9 mouse cellular contexts compared by ENCODE assay signal in the genomic region with DNA sequence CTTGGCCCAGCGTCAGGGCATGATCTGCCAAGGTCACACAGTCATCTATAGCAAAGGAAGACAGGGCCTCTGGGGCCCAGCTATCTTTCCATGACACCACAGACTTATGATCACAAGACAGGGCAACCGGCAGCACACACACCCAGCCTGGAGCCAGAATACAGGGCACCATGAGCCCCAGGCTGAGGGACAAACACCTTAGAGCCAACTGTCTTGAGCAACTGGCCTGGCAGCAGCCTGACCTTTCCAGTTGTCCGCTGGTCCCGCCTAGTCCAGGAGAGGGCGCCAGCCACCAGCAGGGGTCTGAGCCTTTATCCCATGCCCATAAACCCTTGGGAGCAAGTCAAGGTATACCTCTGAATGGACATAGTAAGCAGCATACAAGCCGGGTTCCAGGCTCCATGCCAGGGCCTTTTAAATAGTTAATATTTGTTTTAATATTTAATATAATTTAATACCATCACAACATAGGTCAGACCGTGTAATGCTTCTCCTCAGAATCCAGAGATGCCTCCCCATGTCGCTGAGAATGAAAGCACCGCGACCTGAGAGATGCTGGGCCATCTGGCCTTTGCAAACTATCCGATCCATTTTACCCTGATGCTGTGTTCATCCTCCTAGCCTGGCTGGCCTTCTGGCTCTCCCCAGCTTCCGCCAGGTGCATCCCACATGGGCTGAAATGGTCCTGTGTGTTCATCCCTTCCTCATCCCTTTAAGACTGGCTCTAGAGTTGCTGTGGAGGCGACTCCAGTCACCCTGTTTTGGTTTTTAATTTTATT. TPM values are rescaled to one million over a fixed set of nuclear protein-coding genes. Genes with fewer than 3 reads are reported as not detected.
DNase-seq lines count a peak whose midpoint lies in the region; ATAC-seq lines count a peak whose summit lies in the region.
"Had no signal": no experiment of that assay in that cellular context is flagged by ENCODE, and none has a peak within 500 bp of the region (broad histone marks: within the 10 kb centered on the region; RNA-seq: fewer than 3 reads in every experiment).

No protein-coding gene starts in this region.

- intact Hi-C loops in gastrocnemius, postnatal 14 days (cut with DNase I; ENCODE audit: low total_unique reads), result no loop called here

- peaks cover 23% of the 10 kb centered on the region; the same call in 1 of the 2 replicates for H3K27me3 ChIP-seq in kidney, embryonic 16.5 days (ENCODE audit: insufficient read depth, low read length)
- H3K27me3 ChIP-seq in limb, embryonic 10.5 days (ENCODE audit: low read depth, poor library complexity, severe bottlenecking), result peaks cover 46% of the 10 kb centered on the region

- no peak overlapping the region for H3K4me3 ChIP-seq in kidney, embryonic 16.5 days (ENCODE audit: low read length)
- no peak overlapping the region for H3K4me3 ChIP-seq in limb, embryonic 10.5 days
- H3K4me3 ChIP-seq: limb, embryonic 13.5 days had no signal

- H3K36me3 ChIP-seq in kidney, embryonic 16.5 days (ENCODE audit: insufficient read depth, low read length), result no peaks in the 10 kb centered on the region
- H3K36me3 ChIP-seq in limb, embryonic 10.5 days, result no peaks in the 10 kb centered on the region
- H3K36me3 ChIP-seq: limb, embryonic 13.5 days had no signal

- no peak overlapping the region for H3K4me2 ChIP-seq in kidney, embryonic 16.5 days (replicated peaks; ENCODE audit: low read depth, low read length)
- H3K4me2 ChIP-seq: limb, embryonic 13.5 days had no signal

- peak; percentile 24 to 31 for DNase-seq in kidney, adult 8-10 months
- peak; percentile 67 for DNase-seq in ES-CJ7 (ENCODE audit: low read depth, low spot score)
- DNase-seq in gastrocnemius, postnatal 14 days, result peak; percentile 86
- DNase-seq in limb, embryonic 10.5 days (ENCODE audit: low spot score), result peak; percentile 74
- DNase-seq in testis, postnatal 10 days (ENCODE audit: low spot score), result peak; percentile 83
- DNase-seq in layer of hippocampus, postnatal 25 days (ENCODE audit: extremely low spot score in 1 of 2, low spot score in 1 of 2), result no peak

- H3K9ac ChIP-seq in kidney, embryonic 16.5 days (replicated peaks; ENCODE audit: low read length), result no peak overlapping the region
- H3K9ac ChIP-seq: limb, embryonic 13.5 days had no signal

- 59% methylated on average over 13 of the region's 13 CpGs for WGBS in kidney, embryonic 16.5 days
- 58% methylated on average over 13 of the region's 13 CpGs for WGBS in limb, embryonic 10.5 days

- H3K9me3 ChIP-seq in kidney, embryonic 16.5 days (ENCODE audit: low read length), result no peaks in the 10 kb centered on the region
- H3K9me3 ChIP-seq in limb, embryonic 10.5 days (replicated peaks), result no peaks in the 10 kb centered on the region
- H3K9me3 ChIP-seq: limb, embryonic 13.5 days had no signal

- no peak for ATAC-seq in kidney, embryonic 16.5 days (ENCODE audit: low FRiP score, low TSS enrichment)
- peak; percentile 31; the same call in 1 of the 2 replicates for ATAC-seq in cerebellum, adult (ENCODE audit: insufficient number of reproducible peaks, low FRiP score, low TSS enrichment)

- no peak overlapping the region for H3K27ac ChIP-seq in kidney, embryonic 16.5 days (ENCODE audit: low read length)
- no peak overlapping the region for H3K27ac ChIP-seq in limb, embryonic 10.5 days
- H3K27ac ChIP-seq: limb, embryonic 13.5 days had no signal

- H3K4me1 ChIP-seq in kidney, embryonic 16.5 days (ENCODE audit: insufficient read depth, low read length), result peaks cover 29% of the 10 kb centered on the region
- H3K4me1 ChIP-seq in limb, embryonic 10.5 days, result peaks cover 46% of the 10 kb centered on the region

RNA-seq across cellular contexts. Expression of a gene that starts 3.6 kb away (rescaled TPM):
- polyA plus RNA-seq in kidney, embryonic 16.5 days (2015; fragmentation: Nextera tagmentation; extraction: Ambion mirVana), result 61.4 and 61.5 TPM in 2 replicates
- 100 to 1,000 TPM; 167 to 173 TPM for total RNA-seq in gastrocnemius, postnatal 14 days (2021)
- 45.7 and 49.6 TPM in 2 replicates for polyA plus RNA-seq in limb, embryonic 10.5 days (2016; fragmentation: Nextera tagmentation; extraction: Ambion mirVana)
- total RNA-seq in layer of hippocampus, postnatal 25 days (2021), result 100 to 1,000 TPM; 154 to 196 TPM

RNA-seq across cellular contexts. Expression of a gene that starts 11.4 kb away (rescaled TPM):
- 41.6 and 53.6 TPM in 2 replicates for polyA plus RNA-seq in kidney, embryonic 16.5 days (2015; fragmentation: Nextera tagmentation; extraction: Ambion mirVana)
- 1,000 to 10,000 TPM; 1,553 to 1,562 TPM for total RNA-seq in gastrocnemius, postnatal 14 days (2021)
- polyA plus RNA-seq in limb, embryonic 10.5 days (2016; fragmentation: Nextera tagmentation; extraction: Ambion mirVana), result 6.2 and 7.8 TPM in 2 replicates
- total RNA-seq in layer of hippocampus, postnatal 25 days (2021), result 1 to 10 TPM in 1 of 2 experiments, under 1 TPM in 1; 0.94 to 1.2 TPM

RNA-seq across cellular contexts. Expression of a gene that starts 53.7 kb away (rescaled TPM):
- polyA plus RNA-seq in kidney, embryonic 16.5 days (2015; fragmentation: Nextera tagmentation; extraction: Ambion mirVana), result 168 and 184 TPM in 2 replicates
- total RNA-seq in gastrocnemius, postnatal 14 days (2021), result 10 to 100 TPM; 52.7 to 54.6 TPM
- polyA plus RNA-seq in limb, embryonic 10.5 days (2016; fragmentation: Nextera tagmentation; extraction: Ambion mirVana), result 117 and 132 TPM in 2 replicates
- total RNA-seq in layer of hippocampus, postnatal 25 days (2021), result 10 to 100 TPM; 43.3 to 49.5 TPM

Comparison
In these comparisons a context has a peak if more than half of its experiments do, and no peak if none do; other contexts are left out.
1. DNase-seq: peak in kidney, adult 8-10 months (2 of 2), ES-CJ7 (single experiment), gastrocnemius, postnatal 14 days (single experiment), limb, embryonic 10.5 days (single experiment) and testis, postnatal 10 days (single experiment); none in layer of hippocampus, postnatal 25 days (0 of 2).
2. RNA of a gene that starts 11.4 kb away (total RNA-seq): 1,553 to 1,562 TPM in gastrocnemius, postnatal 14 days; 0.94 to 1.2 TPM in layer of hippocampus, postnatal 25 days; every median in the first group is over 100 times any median in the second.